Mouse (Mus musculus) G1E (cell line): ENCODE results near the gene Ntf3.

ENCODE experiments used
- CTCF ChIP-seq: IDR thresholded peaks from 2 replicates; pipeline ENCODE4 v1.5.1; 2012; ENCODE audit warnings: low read depth, low read length, inconsistent platforms, mixed read lengths
- GATA1 ChIP-seq: IDR thresholded peaks from 2 replicates; pipeline ENCODE4 v1.6.1; 2012; ENCODE audit warnings: borderline replicate concordance, low read length, inconsistent platforms, mixed read lengths
- POLR2AphosphoS5 ChIP-seq: IDR thresholded peaks from 2 replicates; pipeline ENCODE4 v1.6.1; 2012; ENCODE audit warnings: low read depth, low read length, inconsistent platforms; ENCODE audit not compliant: insufficient replicate concordance

DNA sequence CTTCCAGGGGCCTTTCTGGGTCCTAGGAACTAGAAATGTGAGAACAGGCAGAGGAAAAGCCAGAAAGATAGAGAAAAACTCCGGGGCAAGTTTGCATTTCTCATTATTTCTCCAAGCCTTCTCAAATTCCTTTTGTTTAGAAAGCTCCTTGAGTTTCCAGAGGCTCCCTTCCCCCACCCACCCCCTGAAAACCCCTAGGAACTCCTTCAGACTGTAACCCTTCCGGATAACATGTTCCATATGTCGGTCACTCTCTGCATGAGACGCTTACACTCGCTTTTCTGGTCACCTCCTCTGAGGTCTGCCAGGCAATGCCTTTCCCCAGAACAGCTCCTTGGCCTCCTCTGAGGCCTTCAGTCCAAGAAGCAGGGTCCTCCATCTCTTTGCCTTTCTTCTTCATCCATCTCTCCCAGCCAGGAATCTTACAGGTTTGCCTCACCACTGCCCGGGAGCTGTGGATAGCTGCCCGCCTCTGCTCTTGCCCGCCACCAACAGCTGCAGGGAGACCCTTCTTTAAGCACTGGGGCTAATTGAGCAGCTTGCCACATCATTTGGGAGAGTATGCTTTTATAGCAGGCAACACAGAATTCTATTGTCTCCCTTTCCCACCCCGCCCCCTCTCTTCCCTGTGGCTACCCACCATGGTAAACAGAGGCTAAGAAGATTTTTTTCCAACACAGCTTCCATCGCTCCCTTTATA is 51.6 kb downstream of the Ntf3 start:
- TF ChIP-seq CTCF (no peak), POLR2AphosphoS5 (no peak), GATA1 (no peak)
